In the genomic region with DNA sequence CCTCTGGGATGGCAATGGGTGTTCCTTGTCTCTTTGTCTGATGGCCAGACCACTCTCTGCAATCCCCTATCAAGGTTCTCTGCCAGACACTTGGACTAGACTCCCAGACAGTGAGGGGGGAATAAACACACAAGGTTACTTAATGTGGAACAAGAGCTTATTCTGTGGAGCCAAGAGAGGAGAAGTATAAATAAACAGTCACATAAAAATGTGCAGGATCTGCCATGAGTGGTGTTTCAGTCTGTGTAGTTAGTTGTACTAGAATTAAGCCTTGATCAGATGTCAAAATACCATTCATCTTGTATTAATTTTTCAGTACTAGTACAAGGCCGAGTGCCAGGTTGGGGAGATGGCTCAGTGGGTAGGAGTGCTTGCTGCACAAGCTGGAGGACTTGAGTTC, we compare ENCODE assay signal across 30 mouse cellular contexts. TPM values are rescaled to one million over a fixed set of nuclear protein-coding genes. Genes with fewer than 3 reads are reported as not detected.
DNase-seq lines count a peak whose midpoint lies in the region; ATAC-seq lines count a peak whose summit lies in the region.
"Had no signal": no experiment of that assay in that cellular context is flagged by ENCODE, and none has a peak within 500 bp of the region (broad histone marks: within the 10 kb centered on the region; RNA-seq: fewer than 3 reads in every experiment).

No protein-coding gene starts in this region.

- H3K9me3 ChIP-seq in midbrain, embryonic 11.5 days (ENCODE audit: control insufficient read depth, low read length): no peaks in the 10 kb centered on the region; the same call in 1 of the 2 replicates
- H3K9me3 ChIP-seq in midbrain, embryonic 13.5 days: peaks cover 9% of the 10 kb centered on the region
- peaks cover 14% of the 10 kb centered on the region; the same call in 1 of the 2 replicates for H3K9me3 ChIP-seq in stomach, embryonic 14.5 days (ENCODE audit: control insufficient read depth, low read depth, low read length)
- H3K9me3 ChIP-seq: G1E; intestine, embryonic 15.5 days; limb, embryonic 10.5 days had no signal

- peak; percentile 64 for DNase-seq in heart, adult 11 months
- no peak for DNase-seq in heart, postnatal 25 days (ENCODE audit: low spot score)
- peak; percentile 78 for DNase-seq in midbrain, embryonic 11.5 days (ENCODE audit: low spot score, missing footprints)
- DNase-seq in right cerebral cortex, postnatal 36 days (ENCODE audit: low spot score in 2 of 2): no peak
- no peak for DNase-seq in gastrocnemius, postnatal 36 days
- DNase-seq: adrenal gland, postnatal 14 days; cerebellum, adult 11 months; cerebellum, adult 9-10 months; embryo, embryonic 11 days; gastrocnemius, adult 2 months; heart, postnatal 14 days; kidney, adult 8-10 months; layer of hippocampus, postnatal 36 days; lung, embryonic 14.5 days; right cerebral cortex, postnatal 25 days; spleen, adult 18-20 months had no signal

- intact Hi-C loops in heart, postnatal 25 days (cut with DNase I): no loop called here
- intact Hi-C loops in gastrocnemius, postnatal 36 days (cut with DNase I): no loop called here

- H3K27me3 ChIP-seq in midbrain, embryonic 11.5 days (ENCODE audit: control insufficient read depth, insufficient read depth, low read length): no peaks in the 10 kb centered on the region
- H3K27me3 ChIP-seq in midbrain, embryonic 13.5 days: no peaks in the 10 kb centered on the region
- no peaks in the 10 kb centered on the region for H3K27me3 ChIP-seq in stomach, embryonic 14.5 days (ENCODE audit: control insufficient read depth, insufficient read depth, low read length)
- H3K27me3 ChIP-seq: hindbrain, embryonic 12.5 days; intestine, embryonic 15.5 days; limb, embryonic 15.5 days; Patski had no signal

- ATAC-seq in midbrain, embryonic 11.5 days (ENCODE audit: low FRiP score): no peak
- no peak for ATAC-seq in midbrain, embryonic 13.5 days
- peak; percentile 56; the same call in 1 of the 2 replicates for ATAC-seq in stomach, embryonic 14.5 days (ENCODE audit: insufficient number of reproducible peaks, insufficient read depth, low FRiP score, low read depth)
- ATAC-seq: forebrain, embryonic 14.5 days; hindbrain, postnatal 0 days; intestine, embryonic 15.5 days; midbrain, embryonic 16.5 days; Patski had no signal

- no peaks in the 10 kb centered on the region for H3K36me3 ChIP-seq in midbrain, embryonic 11.5 days (ENCODE audit: control insufficient read depth, insufficient read depth, low read length)
- H3K36me3 ChIP-seq in midbrain, embryonic 13.5 days: no peaks in the 10 kb centered on the region
- H3K36me3 ChIP-seq in stomach, embryonic 14.5 days (ENCODE audit: control insufficient read depth, insufficient read depth, low read length): no peaks in the 10 kb centered on the region
- H3K36me3 ChIP-seq: G1E; hindbrain, embryonic 12.5 days; intestine, embryonic 15.5 days; limb, embryonic 10.5 days; limb, embryonic 15.5 days had no signal

- H3K9ac ChIP-seq in midbrain, embryonic 11.5 days (ENCODE audit: low read length): no peak overlapping the region
- H3K9ac ChIP-seq in midbrain, embryonic 13.5 days (replicated peaks): no peak overlapping the region
- no peak overlapping the region for H3K9ac ChIP-seq in stomach, embryonic 14.5 days (replicated peaks; ENCODE audit: low read depth, low read length)
- H3K9ac ChIP-seq: hindbrain, embryonic 12.5 days; intestine, embryonic 15.5 days; limb, embryonic 15.5 days; liver, embryonic 14.5 days; lung, embryonic 14.5 days had no signal

- no peak overlapping the region for H3K4me2 ChIP-seq in midbrain, embryonic 11.5 days
- H3K4me2 ChIP-seq in midbrain, embryonic 13.5 days (replicated peaks): no peak overlapping the region
- no peak overlapping the region for H3K4me2 ChIP-seq in stomach, embryonic 14.5 days (replicated peaks; ENCODE audit: low read depth, low read length)
- H3K4me2 ChIP-seq: hindbrain, embryonic 12.5 days; intestine, embryonic 15.5 days; limb, embryonic 15.5 days; lung, embryonic 14.5 days had no signal

- WGBS in midbrain, embryonic 11.5 days: 67% methylated on average over 1 of the region's 1 CpGs
- 69% methylated on average over 1 of the region's 1 CpGs for WGBS in midbrain, embryonic 13.5 days
- 44% methylated on average over 1 of the region's 1 CpGs for WGBS in stomach, embryonic 14.5 days

- H3K4me3 ChIP-seq in midbrain, embryonic 11.5 days (ENCODE audit: low read depth, low read length): no peak overlapping the region
- no peak overlapping the region for H3K4me3 ChIP-seq in midbrain, embryonic 13.5 days (replicated peaks)
- H3K4me3 ChIP-seq in stomach, embryonic 14.5 days (ENCODE audit: low read depth, low read length): no peak overlapping the region
- H3K4me3 ChIP-seq: gastrocnemius, adult 2 months; hindbrain, embryonic 12.5 days; intestine, embryonic 15.5 days; limb, embryonic 10.5 days; limb, embryonic 15.5 days had no signal

- no peaks in the 10 kb centered on the region for H3K4me1 ChIP-seq in midbrain, embryonic 11.5 days (ENCODE audit: control insufficient read depth, insufficient read depth, low read length)
- H3K4me1 ChIP-seq in midbrain, embryonic 13.5 days (replicated peaks): peaks cover 17% of the 10 kb centered on the region
- H3K4me1 ChIP-seq in stomach, embryonic 14.5 days (ENCODE audit: control insufficient read depth, insufficient read depth, low read length): peaks cover under 1% of the 10 kb centered on the region; the same call in 1 of the 2 replicates

- no peak overlapping the region for H3K27ac ChIP-seq in midbrain, embryonic 11.5 days (ENCODE audit: low read depth, low read length)
- H3K27ac ChIP-seq in midbrain, embryonic 13.5 days: no peak overlapping the region
- peak overlapping the region; percentile 44; the same call in 1 of the 2 replicates for H3K27ac ChIP-seq in stomach, embryonic 14.5 days (ENCODE audit: low read length)
- H3K27ac ChIP-seq: gastrocnemius, adult 2 months; hindbrain, embryonic 12.5 days; hindbrain, postnatal 0 days; intestine, embryonic 15.5 days; kidney, postnatal 0 days; limb, embryonic 10.5 days; limb, embryonic 15.5 days; liver, embryonic 14.5 days had no signal

RNA-seq across cellular contexts. Expression of a gene that starts 34.7 kb away (rescaled TPM):
- total RNA-seq in heart, postnatal 25 days (2021): 1 to 10 TPM; 2.9 to 4.5 TPM
- polyA plus RNA-seq in midbrain, embryonic 11.5 days (2014; fragmentation: Nextera tagmentation; extraction: Ambion mirVana): 4.3 and 5.1 TPM in 2 replicates
- polyA plus RNA-seq in midbrain, embryonic 13.5 days (2015; fragmentation: Nextera tagmentation; extraction: Ambion mirVana): 3.1 and 8.6 TPM in 2 replicates
- polyA plus RNA-seq in stomach, embryonic 14.5 days (2014; fragmentation: Nextera tagmentation; extraction: Ambion mirVana): 22.7 and 28.9 TPM in 2 replicates
- 1 to 10 TPM; 4.7 to 5.9 TPM for total RNA-seq in gastrocnemius, postnatal 36 days (2021)
- total RNA-seq: G1E; neutrophil, adult 5-6 weeks had no signal
- polyA plus RNA-seq: G1E had no signal

RNA-seq across cellular contexts. Expression of a gene that starts 39.0 kb away (rescaled TPM):
- 10 to 100 TPM; 52.6 to 63.8 TPM for total RNA-seq in heart, postnatal 25 days (2021)
- 4.3 and 5.2 TPM in 2 replicates for polyA plus RNA-seq in midbrain, embryonic 11.5 days (2014; fragmentation: Nextera tagmentation; extraction: Ambion mirVana)
- 5.8 and 6.2 TPM in 2 replicates for polyA plus RNA-seq in midbrain, embryonic 13.5 days (2015; fragmentation: Nextera tagmentation; extraction: Ambion mirVana)
- polyA plus RNA-seq in stomach, embryonic 14.5 days (2014; fragmentation: Nextera tagmentation; extraction: Ambion mirVana): 6.5 and 7.1 TPM in 2 replicates
- 10 to 100 TPM; 66.8 to 73.0 TPM for total RNA-seq in gastrocnemius, postnatal 36 days (2021)

Comparison
In these comparisons a context has a peak if more than half of its experiments do, and no peak if none do; other contexts are left out.
1. DNase-seq: peak in heart, adult 11 months (single experiment) and midbrain, embryonic 11.5 days (single experiment); none in heart, postnatal 25 days (single experiment), right cerebral cortex, postnatal 36 days (0 of 2) and gastrocnemius, postnatal 36 days (0 of 2).